Mouse (Mus musculus): ENCODE results near the gene Slc46a1. TPM values are rescaled to one million over a fixed set of nuclear protein-coding genes. Genes with fewer than 3 reads are reported as not detected.

Slc46a1 gene
- polyA plus RNA-seq, 1 experiment from 2014 or later: 23.2 TPM

DNA sequence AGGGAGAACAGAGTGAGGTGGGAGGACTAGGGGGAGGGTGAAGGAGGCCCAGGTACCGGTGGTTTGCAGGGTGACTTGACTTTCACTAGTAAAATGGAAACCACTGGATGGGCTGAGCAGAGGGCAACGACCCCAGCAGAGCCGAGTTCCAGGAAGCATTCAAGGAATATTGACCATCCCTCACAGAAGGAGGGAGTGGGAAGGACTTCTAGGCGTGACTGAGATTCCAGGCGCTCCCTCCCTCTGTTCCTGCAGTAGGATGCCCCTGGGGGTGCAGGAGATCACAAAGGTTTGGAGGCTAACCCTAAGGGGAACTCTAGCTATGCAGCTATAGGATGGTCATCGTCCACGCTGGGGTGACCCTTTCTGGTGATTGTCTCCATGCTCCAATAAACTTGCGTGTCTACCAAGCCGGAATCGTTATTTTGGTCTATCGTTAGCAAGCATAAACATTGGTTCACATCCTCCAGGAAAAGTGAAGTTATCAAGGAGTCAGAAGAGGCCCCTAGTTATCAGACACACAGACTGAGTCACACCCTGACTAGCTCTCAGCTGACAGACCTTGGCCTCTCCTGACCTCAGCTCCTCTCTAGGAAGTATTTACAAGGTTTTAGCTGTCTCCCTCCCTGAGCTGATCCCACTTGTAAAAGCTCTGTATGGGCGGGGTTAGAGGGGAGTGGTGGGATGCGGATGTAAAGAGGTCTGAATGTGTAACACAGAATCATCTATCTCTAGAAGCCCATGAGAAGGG lies 2.0 kb upstream of the Slc46a1 start:
- DNase-seq (ENCODE audit: low spot score): no peak
- H3K4me1 ChIP-seq: peaks cover 39% of the 10 kb centered on the region
- no peak overlapping the region for H3K4me3 ChIP-seq
- 0 out of 2 replicates have a peak, but pooled peaks cover 8% of the 10 kb centered on the region for H3K27me3 ChIP-seq (ENCODE audit: low read depth, poor library complexity, severe bottlenecking)
- H3K27ac ChIP-seq (replicated peaks): no peak overlapping the region
- no peaks in the 10 kb centered on the region for H3K36me3 ChIP-seq
- 74% methylated on average over 13 of the region's 13 CpGs for WGBS
- no peaks in the 10 kb centered on the region for H3K9me3 ChIP-seq (replicated peaks)

DNA sequence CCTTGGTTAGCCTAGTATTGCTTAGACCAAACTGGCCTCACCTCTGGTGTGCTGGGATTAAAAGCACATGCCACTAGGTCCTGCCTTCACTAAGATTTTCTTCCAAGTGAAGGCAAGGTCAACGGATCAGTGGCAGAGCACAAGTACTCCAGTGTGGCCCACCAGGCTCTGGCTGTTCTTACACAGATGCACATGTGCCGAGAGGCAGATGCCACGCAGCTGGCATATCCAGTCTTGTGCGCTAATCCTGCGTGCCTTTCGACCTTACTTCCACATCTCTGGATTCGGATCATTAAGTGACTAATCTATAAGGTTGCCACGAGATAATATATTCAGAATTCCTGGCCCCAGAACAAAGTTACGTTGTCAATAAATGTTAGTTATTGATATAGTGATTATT lies 381 bp upstream of the Slc46a1 start:
- Histone ChIP-seq H3K9me3 (replicated peaks) (no peaks in the 10 kb centered on the region), H3K36me3 (peaks cover 5% of the 10 kb centered on the region; the same call in 1 of the 2 replicates), H3K27ac (replicated peaks) (peak overlapping the region; percentile 97), H3K4me1 (peaks cover 39% of the 10 kb centered on the region), H3K4me3 (peak overlapping the region; percentile 82), H3K27me3 (ENCODE audit: low read depth, poor library complexity, severe bottlenecking) (0 out of 2 replicates have a peak, but pooled peaks cover 8% of the 10 kb centered on the region)
- DNase-seq (ENCODE audit: low spot score): peak; percentile 20
- WGBS: 47% methylated on average over 9 of the region's 9 CpGs

DNA sequence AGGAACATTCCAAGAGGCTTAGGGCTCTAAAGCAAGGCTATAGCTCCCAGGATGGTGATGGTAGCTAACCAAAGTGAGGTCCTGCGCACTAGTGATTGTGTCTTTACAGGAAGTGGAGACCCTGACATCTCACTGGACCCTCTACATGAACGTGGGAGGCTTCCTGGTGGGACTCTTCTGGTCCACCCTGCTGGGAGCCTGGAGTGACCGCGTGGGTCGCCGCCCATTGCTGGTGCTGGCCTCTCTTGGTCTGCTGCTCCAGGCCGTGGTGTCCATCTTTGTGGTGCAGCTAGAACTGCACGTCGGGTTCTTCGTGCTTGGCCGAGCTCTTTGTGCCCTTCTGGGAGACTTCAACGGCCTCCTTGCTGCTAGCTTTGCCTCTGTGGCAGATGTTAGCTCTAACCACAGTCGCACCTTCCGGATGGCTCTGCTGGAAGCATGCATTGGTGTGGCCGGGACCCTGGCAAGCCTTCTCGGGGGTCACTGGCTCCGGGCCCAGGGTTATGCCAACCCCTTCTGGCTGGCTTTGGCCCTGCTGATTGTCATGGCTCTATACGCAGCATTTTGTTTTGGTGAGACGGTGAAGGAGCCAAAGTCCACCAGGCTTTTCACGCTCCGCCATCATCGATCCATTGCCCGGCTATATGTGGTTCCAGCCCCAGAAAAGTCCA lies 880 bp downstream of the Slc46a1 start:
- Histone ChIP-seq H3K4me3 (peak overlapping the region; percentile 82), H3K27ac (replicated peaks) (peak overlapping the region; percentile 97), H3K36me3 (peaks cover 16% of the 10 kb centered on the region), H3K9me3 (replicated peaks) (no peaks in the 10 kb centered on the region), H3K27me3 (ENCODE audit: low read depth, poor library complexity, severe bottlenecking) (0 out of 2 replicates have a peak, but pooled peaks cover 8% of the 10 kb centered on the region), H3K4me1 (peaks cover 39% of the 10 kb centered on the region)
- DNase-seq (ENCODE audit: low spot score): peak; percentile 22
- WGBS: 56% methylated on average over 23 of the region's 23 CpGs

DNA sequence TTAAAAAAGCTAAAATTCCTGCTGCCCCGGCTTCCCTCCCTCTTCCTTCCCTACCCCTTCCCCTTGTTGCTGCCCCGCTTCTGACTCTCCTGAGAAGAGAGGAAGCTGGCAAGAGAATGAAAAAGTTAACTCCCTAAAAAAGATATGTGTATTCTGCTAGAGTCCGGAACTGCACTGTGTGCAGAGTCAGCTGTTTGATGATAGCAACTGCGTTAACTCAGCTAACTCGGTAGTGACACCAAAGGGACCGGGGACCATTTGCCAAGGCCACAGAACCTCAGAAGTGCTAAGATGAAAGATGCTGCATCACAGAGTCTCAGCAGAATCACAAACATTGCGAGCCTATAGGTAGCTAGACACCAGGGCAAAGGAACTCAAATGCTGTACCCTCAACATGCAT lies 2.0 kb downstream of the Slc46a1 start:
- Histone ChIP-seq H3K27me3 (ENCODE audit: low read depth, poor library complexity, severe bottlenecking) (0 out of 2 replicates have a peak, but pooled peaks cover 8% of the 10 kb centered on the region), H3K36me3 (peaks cover 27% of the 10 kb centered on the region), H3K27ac (replicated peaks) (no peak overlapping the region), H3K4me1 (peaks cover 38% of the 10 kb centered on the region), H3K9me3 (replicated peaks) (no peaks in the 10 kb centered on the region), H3K4me3 (no peak overlapping the region)
- DNase-seq (ENCODE audit: low spot score): no peak
- WGBS: 90% methylated on average over 7 of the region's 7 CpGs

DNA sequence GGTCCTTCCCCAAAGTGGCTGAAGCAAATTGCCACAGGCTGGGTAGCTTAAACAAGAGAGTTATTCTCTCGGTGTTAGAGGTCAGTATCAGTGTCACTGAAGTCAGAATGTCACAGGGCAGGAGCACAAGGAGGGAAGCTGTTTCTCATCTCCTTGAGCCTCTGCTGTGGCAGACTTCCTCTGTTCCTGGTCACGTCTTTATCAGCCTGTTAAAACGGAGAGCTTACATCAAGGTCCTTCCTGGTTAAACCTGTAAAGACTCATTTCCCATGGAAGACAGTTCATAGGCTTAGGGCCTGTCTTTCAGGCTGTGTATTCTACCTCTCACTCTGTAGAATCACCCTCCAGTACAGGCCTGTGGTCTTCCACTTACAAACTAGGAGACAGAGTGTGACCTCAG lies 2.4 kb downstream of the Slc46a1 start:
- DNase-seq (ENCODE audit: low spot score): no peak
- Histone ChIP-seq H3K36me3 (peaks cover 31% of the 10 kb centered on the region), H3K9me3 (replicated peaks) (no peaks in the 10 kb centered on the region), H3K4me3 (no peak overlapping the region), H3K27ac (replicated peaks) (no peak overlapping the region), H3K27me3 (ENCODE audit: low read depth, poor library complexity, severe bottlenecking) (0 out of 2 replicates have a peak, but pooled peaks cover 8% of the 10 kb centered on the region), H3K4me1 (peaks cover 34% of the 10 kb centered on the region)
- WGBS: 75% methylated on average over 3 of the region's 3 CpGs

DNA sequence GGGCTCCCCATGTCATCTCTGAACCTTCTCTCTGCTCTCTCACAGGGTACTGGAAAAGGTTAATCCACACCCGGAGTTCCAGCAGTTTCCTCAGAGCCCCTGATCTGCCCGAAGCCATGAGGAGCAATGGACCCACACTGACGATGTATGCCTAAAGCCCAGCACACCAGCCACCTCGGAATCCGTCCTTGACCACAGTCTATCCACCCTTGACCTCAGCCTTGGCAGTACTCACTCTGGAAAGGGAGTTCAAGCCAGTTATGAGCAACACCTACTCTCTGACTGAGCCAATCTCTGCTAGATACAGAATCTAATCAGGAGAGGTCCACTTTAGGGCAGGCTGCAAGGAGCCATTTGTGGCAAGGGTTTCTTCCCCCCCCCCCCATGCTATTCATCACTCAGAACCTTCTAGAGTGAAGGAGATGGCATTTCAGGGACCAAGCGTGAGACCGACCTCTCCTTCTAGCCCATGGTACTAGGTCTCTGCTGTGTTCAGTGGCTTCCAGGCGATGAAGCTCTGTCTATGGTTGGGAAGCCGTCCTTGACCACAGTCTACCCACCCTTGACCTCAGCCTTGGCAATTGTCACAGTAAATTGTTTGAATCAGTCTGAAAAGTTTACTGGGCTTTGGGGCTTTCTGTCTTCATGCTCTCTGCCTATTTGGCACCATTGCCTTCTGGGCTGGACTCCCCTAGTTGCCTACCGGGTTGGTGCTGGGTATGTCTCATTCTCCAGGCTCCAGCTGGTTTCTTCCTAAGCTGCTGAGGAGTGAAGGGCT lies 6.0 kb downstream of the Slc46a1 start:
- peaks cover 48% of the 10 kb centered on the region for H3K36me3 ChIP-seq
- H3K4me3 ChIP-seq: no peak overlapping the region
- DNase-seq (ENCODE audit: low spot score): no peak
- H3K27ac ChIP-seq (replicated peaks): no peak overlapping the region
- WGBS: 91% methylated on average over 10 of the region's 10 CpGs
- peaks cover 6% of the 10 kb centered on the region for H3K4me1 ChIP-seq
- no peaks in the 10 kb centered on the region for H3K9me3 ChIP-seq (replicated peaks)
- H3K27me3 ChIP-seq (ENCODE audit: low read depth, poor library complexity, severe bottlenecking): no peaks in the 10 kb centered on the region

DNA sequence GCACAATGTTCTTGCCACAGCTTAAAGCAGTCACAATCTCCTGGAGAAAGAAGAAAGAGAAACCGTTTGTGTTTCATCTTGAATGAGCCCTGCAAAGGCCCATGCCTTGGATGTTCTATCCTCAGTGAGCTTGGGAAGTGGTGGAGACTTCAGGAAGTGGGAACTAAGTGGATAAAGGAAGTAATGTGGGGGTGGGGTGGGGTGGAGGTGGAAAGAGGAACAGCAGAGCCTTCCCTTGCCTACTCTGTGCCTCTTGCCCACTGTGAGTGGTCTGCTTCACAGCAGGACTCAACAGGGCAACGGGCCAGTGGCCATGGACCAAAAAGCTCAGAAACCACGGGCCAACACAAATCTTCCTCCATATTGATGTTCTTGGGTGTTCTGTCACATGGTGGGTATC lies 9.8 kb downstream of the Slc46a1 start:
- Histone ChIP-seq H3K27ac (replicated peaks) (no peak overlapping the region), H3K4me3 (no peak overlapping the region), H3K36me3 (peaks cover 45% of the 10 kb centered on the region), H3K9me3 (replicated peaks) (no peaks in the 10 kb centered on the region), H3K4me1 (no peaks in the 10 kb centered on the region), H3K27me3 (ENCODE audit: low read depth, poor library complexity, severe bottlenecking) (no peaks in the 10 kb centered on the region)
- no peak for DNase-seq (ENCODE audit: low spot score)
- WGBS: 89% methylated on average over 3 of the region's 3 CpGs

DNA sequence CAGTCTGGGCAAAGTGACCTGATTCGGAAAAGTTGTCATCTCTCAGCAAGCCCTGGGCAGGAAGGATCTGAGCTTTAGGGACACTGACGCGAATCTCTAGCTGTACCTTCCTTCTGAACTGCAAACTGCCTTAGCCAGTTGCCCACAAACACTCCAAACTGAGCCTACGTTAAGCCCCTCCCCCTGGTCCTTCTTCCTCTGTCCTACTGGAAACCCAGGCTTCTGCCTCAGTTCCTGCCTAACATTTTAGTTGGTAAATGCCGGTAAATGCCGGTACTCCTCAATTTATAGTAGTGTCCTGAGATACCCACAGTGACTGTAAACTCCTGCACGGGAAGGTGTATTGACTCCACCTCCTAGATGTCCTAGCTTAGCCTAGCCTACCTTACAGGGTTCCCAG lies 18.1 kb downstream of the Slc46a1 start:
- no peak overlapping the region for H3K4me3 ChIP-seq
- H3K36me3 ChIP-seq: peaks cover 48% of the 10 kb centered on the region
- H3K27me3 ChIP-seq (ENCODE audit: low read depth, poor library complexity, severe bottlenecking): peaks cover 51% of the 10 kb centered on the region
- 63% methylated on average over 7 of the region's 7 CpGs for WGBS
- H3K9me3 ChIP-seq (replicated peaks): no peaks in the 10 kb centered on the region
- no peak overlapping the region for H3K27ac ChIP-seq (replicated peaks)
- H3K4me1 ChIP-seq: peaks cover 6% of the 10 kb centered on the region
- DNase-seq (ENCODE audit: low spot score): no peak

DNA sequence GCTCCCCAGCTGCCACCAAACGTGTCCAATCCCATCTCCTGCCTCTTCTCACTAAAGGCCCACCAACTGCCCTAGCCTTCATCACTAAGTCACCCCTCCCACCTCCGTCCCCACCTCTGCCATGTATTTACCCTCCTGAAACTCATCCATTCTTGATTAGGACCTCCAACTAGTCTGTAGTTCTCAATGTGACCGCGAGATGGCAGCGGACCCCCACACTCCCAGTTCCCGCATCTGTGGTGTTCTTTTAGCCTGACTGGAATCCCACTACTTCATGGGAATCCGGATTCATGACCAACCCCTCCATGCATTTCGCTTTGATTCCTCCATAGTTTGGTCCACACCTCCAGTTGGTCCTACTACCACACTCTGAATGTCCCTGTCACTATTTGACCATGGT lies 22.7 kb downstream of the Slc46a1 start:
- H3K27me3 ChIP-seq (ENCODE audit: low read depth, poor library complexity, severe bottlenecking): peaks cover 86% of the 10 kb centered on the region
- 3% methylated on average over 8 of the region's 8 CpGs for WGBS
- DNase-seq (ENCODE audit: low spot score): peak; percentile 81
- peaks cover 20% of the 10 kb centered on the region for H3K4me1 ChIP-seq
- H3K36me3 ChIP-seq: peaks cover 24% of the 10 kb centered on the region
- H3K9me3 ChIP-seq (replicated peaks): no peaks in the 10 kb centered on the region
- H3K27ac ChIP-seq (replicated peaks): no peak overlapping the region
- H3K4me3 ChIP-seq: 0 out of 2 replicates have a peak overlapping the region, but pooled peaks have one; percentile 20

DNA sequence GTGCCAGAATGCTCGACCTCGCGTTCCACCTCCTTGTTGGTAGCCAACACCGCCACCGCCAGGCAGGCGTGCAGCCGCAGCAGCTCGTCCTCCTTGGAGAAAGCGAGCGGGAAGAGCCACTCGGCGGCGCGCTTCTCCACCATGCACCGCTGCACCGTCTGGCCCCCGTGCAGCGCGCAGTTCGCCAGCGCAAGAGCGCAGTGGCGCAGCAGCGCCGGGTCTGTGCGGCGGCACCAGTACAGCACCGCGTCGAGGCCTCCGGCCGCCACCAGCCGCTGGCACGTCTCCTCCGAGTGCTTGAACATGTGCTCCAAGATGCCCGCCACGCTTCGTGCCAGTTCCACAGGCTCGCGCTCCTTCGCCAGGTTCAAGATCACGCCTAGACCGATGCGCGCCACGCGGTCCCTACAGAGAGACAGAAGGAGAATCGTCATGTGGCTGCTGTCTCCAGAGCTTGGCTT lies 25.3 kb downstream of the Slc46a1 start:
- 8% methylated on average over 48 of the region's 48 CpGs for WGBS
- H3K4me1 ChIP-seq: peaks cover 24% of the 10 kb centered on the region
- DNase-seq (ENCODE audit: low spot score): peak; percentile 74
- peaks cover 19% of the 10 kb centered on the region for H3K36me3 ChIP-seq
- peak overlapping the region; percentile 50 for H3K4me3 ChIP-seq
- H3K9me3 ChIP-seq (replicated peaks): no peaks in the 10 kb centered on the region
- peak overlapping the region; percentile 55; the same call in 1 of the 2 replicates for H3K27ac ChIP-seq (replicated peaks)
- H3K27me3 ChIP-seq (ENCODE audit: low read depth, poor library complexity, severe bottlenecking): peaks cover 94% of the 10 kb centered on the region

DNA sequence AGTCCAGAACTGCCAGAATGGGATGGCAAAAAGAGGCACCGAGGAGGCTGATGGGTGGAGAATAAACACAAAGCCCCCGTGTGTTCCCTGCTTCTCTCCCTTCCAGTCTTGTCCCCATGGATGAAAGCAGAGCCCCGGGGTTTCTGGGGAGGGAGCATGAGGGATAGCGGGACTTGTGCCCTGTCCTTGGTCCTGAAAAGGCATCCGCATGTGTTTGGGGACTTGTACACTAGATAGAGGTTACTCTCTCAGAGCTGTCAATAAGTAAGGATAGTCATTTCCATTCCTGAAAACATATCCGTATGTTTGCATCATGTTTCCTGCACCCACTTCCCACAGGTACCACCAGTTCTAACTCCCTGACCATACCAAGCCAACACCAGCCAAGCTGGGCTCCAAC lies 30.4 kb downstream of the Slc46a1 start:
- Histone ChIP-seq H3K9me3 (replicated peaks) (no peaks in the 10 kb centered on the region), H3K27me3 (ENCODE audit: low read depth, poor library complexity, severe bottlenecking) (peaks cover 84% of the 10 kb centered on the region), H3K27ac (replicated peaks) (no peak overlapping the region), H3K4me1 (peaks cover 59% of the 10 kb centered on the region), H3K36me3 (no peaks in the 10 kb centered on the region), H3K4me3 (peak overlapping the region; percentile 73)
- WGBS: 6% methylated on average over 6 of the region's 6 CpGs
- peak; percentile 51 for DNase-seq (ENCODE audit: low spot score)

DNA sequence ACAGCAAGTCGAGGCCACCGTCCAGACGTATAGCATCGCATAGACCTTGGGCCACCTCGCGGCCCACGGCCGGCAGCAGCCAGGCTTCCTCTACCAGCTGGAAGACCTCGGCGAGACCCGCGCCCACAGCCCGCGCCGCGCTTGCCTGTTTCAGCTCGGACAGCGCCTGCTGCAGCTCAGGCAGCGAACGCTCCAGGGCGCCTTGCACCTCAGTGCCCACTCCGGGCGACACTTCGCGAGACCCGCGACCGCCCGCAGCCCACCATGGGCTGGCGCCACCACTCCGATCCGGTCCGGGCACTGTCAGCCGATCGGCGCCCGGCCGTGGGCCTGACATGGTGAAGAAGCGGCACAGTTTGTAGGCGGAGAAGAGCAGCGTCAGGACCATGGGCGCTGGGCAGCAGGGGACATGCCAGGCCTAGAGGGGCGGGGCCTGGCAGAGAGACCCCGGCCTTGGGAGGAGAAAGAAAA lies 31.6 kb downstream of the Slc46a1 start:
- DNase-seq (ENCODE audit: low spot score): peak; percentile 60

More for the DNA sequence above, 31.6 kb downstream of the Slc46a1 start:
- under 1% methylated on average over 44 of the region's 44 CpGs for WGBS
- Histone ChIP-seq H3K27ac (replicated peaks) (peak overlapping the region; percentile 80), H3K4me3 (peak overlapping the region; percentile 73), H3K4me1 (peaks cover 59% of the 10 kb centered on the region), H3K9me3 (replicated peaks) (no peaks in the 10 kb centered on the region), H3K27me3 (ENCODE audit: low read depth, poor library complexity, severe bottlenecking) (peaks cover 77% of the 10 kb centered on the region), H3K36me3 (no peaks in the 10 kb centered on the region)
